Mouse (Mus musculus): ENCODE data around the gene Il16.

Gene Il16

DNA sequence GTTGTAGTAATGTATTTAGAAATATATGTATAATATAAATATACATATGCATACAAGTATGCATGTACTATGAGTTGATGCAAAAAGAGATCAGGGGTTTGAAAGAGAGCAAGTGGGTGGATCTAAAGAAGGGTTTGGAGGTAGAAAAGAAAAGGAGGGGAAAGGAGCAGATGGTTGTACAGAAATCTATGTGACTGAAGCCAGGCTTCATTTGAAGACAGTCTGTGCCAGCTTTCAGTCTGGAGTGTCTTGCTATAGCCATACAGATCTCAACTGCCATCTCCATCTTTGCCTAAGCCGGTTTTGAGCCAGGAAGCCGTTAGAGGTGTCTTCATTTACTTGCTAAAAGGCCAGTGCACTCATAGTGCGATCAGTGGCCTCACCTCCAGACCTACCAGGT lies 130.3 kb downstream of the Il16 start:
- no peak for DNase-seq (ENCODE audit: low read depth, low spot score)

DNA sequence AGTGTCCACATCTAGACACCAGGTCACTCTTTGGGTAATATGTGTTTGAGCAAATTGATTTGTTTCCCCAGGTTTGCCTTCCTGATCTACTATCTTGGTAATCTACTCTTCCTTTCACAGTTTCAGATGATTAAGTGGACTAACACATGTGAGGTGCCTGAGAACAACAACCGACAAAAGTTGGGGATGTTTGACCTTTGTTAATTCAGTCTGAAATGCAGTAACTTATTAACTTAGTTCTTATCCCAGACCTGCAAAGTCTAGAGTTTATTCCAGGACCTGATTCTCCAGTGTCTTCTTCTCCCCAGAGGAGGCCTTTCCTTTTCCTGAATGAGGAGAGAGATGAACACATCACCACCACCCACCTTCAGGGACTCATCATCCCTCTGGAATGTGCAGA lies 133.6 kb downstream of the Il16 start:
- DNase-seq (ENCODE audit: low read depth, low spot score) = no peak

DNA sequence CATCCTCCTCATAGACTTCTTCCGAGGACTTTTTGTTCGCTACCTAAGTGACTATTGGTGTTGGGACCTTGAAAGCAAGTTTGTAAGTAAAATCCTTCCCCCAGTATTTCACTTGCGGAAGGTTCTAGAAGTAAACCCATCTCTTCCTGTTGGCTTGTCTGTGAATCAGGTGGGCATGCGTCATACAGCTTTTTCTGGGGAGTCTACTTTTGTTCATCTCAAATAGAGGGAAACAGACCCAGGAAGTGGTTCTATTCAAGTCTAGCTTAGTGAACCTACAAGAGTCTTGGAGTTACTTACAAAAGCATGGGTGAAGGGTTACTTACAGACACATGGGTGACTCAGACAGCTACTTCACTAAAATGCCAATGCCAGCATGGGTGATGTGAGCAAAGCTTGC lies 135.6 kb downstream of the Il16 start:
- DNase-seq (ENCODE audit: low read depth, low spot score) = no peak

DNA sequence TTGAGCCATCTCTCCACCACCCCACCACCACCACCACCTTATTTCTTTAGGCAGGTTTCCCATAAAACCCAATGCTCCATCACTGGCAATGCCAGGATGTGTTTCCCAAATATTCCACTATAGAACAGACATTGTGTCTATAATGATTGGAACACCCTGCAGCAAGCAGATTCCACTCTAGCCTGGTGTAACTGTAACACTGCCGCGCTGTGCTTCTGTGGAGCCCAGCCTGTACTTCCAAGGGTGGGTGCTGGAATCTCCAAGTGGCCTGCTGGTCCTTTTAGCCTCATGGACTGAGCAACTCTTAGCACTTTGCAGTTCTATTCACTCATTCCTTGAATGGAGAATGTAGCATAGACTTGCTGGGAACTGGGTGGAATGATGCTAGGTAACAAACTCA lies 138.7 kb downstream of the Il16 start:
- no peak for DNase-seq (ENCODE audit: low read depth, low spot score)

DNA sequence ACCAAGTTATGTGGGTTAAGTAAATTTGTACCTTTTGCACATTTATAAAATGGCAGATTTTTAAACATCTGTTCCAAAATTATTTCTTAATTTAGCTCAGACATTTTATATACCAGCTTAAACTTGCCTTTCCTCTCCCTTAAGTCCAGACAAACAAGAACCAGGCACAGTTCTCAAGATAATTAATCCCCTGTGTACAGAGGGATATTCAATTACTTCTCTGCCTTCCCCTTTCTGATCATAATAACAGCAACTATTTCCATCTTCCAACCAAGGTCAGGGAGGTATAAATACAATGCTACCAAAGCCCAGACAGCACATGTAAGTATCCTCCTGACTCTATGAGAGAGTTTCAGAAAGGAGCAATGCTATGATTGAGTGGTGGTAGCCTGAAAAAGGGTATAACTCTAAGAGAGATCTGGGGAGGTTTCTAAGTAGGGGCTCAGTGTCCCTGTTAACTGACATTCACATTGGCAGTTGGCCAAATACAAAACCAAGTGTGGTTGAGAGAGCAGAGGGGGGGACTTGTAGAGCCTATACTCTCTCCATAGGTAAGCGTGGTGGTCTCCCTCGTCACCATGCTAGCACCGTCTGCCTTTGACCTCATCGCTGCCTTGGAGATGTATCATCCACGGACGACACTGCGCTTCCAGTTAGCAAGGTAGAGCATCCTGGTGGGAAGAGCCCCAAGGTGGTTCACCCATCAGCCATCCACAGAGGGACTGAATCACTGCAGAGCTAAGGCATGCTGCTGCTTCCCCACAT lies 141.2 kb downstream of the Il16 start:
- no peak for DNase-seq (ENCODE audit: low read depth, low spot score)

DNA sequence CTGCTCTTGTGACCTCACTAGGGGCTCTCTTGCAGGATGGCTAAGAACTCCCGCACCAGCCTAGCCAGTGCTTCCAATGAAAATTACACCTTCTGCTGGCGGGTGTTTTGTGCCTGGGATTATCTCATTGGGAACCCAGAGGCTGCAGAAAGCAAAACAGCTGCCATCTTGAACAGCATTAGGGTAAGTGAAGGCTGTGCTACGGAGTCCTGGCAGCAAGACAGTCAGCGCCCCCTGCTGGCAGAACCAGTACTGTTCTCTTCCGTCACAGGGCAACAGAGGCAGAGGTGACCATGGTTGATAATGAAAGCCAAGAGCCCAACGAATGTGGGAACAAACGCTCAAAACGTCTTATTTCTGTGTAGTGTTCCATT lies 145.6 kb downstream of the Il16 start:
- DNase-seq (ENCODE audit: low read depth, low spot score) = peak; percentile 44

GRCm38 (mm10) chr7:83598997-83599912 lies 146.3 kb downstream of the Il16 start:
- no peak for DNase-seq (ENCODE audit: low read depth, low spot score)

- no peak for DNase-seq (ENCODE audit: low read depth, low spot score)
These were observed 148.5 kb downstream of the Il16 start for GRCm38 (mm10) chr7:83597063-83597462.

GRCm38 (mm10) chr7:83594056-83594455 lies 151.5 kb downstream of the Il16 start:
- no peak for DNase-seq (ENCODE audit: low read depth, low spot score)
